Mouse (Mus musculus): ENCODE data around the gene Arhgap8. TPM values are rescaled to one million over a fixed set of nuclear protein-coding genes. Genes with fewer than 3 reads are reported as not detected.
"Not testable (repeated sequence)": the region's sequence is repeated elsewhere in the genome, so short reads cannot be mapped to it uniquely, and the experiment has no call there.

Arhgap8 gene
- polyA plus RNA-seq, 2 experiments = 0.22 to 0.29 TPM

DNA sequence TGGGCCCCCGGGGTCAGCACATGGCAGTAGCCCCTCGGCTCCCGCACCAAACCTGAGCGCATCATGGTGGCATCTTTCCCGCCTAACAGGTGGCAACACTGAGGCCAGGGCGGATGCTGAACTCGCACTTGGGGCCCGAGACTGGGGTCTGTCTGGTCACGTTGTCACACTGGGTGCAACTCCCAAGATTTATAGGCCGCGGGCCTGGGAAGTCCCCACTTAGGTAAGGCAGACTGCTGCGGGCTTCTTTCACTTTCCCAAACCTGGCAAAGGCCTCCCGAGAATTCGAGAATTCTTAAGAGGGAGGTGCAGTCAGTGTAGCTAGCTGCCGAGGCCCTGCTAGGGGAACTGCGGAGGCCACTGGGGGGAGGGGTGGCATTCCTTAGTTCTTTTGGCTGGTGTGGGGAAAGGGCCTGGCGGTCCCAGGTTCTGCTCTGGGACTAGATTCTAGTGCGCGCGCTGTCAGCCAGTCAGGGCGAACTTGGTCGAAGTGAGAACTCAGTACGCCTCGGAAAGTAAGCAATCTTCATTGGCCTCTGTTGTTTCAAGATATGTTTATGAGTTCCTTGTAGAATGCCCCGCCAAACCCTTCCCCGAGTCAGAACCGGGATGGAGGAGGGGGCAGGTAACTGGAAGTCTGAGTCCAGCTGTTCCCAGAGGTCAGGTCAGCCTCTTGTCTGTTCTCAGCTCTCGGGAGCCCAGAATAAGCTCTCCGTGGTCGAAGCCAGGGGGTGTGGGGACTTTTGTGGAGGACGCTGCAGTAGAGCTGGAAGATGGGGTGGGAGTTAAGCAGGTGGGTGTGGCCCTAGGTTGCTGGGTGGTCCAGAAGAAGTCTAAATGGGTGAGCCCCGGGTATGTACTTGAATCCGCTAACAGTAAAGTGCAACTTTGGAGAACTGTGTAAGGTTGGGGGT is 696 bp downstream of the Arhgap8 start:
- DNase-seq (ENCODE audit: low read depth in 3 of 3, low spot score in 3 of 3) (no peak), ATAC-seq (ENCODE audit: insufficient read depth) (no peak)
- TF ChIP-seq CTCF (IDR thresholded peaks at IDR 0.05; ENCODE audit: low read depth) = no peak
- no peak for TF ChIP-seq EP300 (IDR thresholded peaks at IDR 0.05; ENCODE audit: low read depth)
- H3K27ac ChIP-seq = no peak overlapping the region
- no peaks in the 10 kb centered on the region for H3K36me3 ChIP-seq (replicated peaks; ENCODE audit: control insufficient read depth, insufficient read depth, low read depth)
- no peaks in the 10 kb centered on the region for H3K9me3 ChIP-seq (ENCODE audit: control insufficient read depth, low read length)
- peak overlapping the region; percentile 57 for H3K4me2 ChIP-seq (ENCODE audit: low read depth)
- peak overlapping the region in 1 of 2 experiments; percentile 23; a peak in 1 of 4 replicates for H3K4me3 ChIP-seq (ENCODE audit: insufficient read depth in 1 of 2, low read depth in 2 of 2, low read length in 2 of 2)
- peaks cover 4% of the 10 kb centered on the region for H3K27me3 ChIP-seq (ENCODE audit: control insufficient read depth, insufficient read depth, low read length)
- no peak overlapping the region for H3K9ac ChIP-seq (replicated peaks)
- 6% methylated on average over 33 of the region's 33 CpGs for WGBS (ENCODE audit: insufficient replicate concordance)
- 0 out of 4 replicates have a peak, but pooled peaks cover 0 to 2% of the 10 kb centered on the region in 2 experiments for H3K4me1 ChIP-seq (replicated peaks; ENCODE audit: control insufficient read depth in 2 of 2, insufficient read depth in 2 of 2, low read length in 1 of 2)

DNA sequence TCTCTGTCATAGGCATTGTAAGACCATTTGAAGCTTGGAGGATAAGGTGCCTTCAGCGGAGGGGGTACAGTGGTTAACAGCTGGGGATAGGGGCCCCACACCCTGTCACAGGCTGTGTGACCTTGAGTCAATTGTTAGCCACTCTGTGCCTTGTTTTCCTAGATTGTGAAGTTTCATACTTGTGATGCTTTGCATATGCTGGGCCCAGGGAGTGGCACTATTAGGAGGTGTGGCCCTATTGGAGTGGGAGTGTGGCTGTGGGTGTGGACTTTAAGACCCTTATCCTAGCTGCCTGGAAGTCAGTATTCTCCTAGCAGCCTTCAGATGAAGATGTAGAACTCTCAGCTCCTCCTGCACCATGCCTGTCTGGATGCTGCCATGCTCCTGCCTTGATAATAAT is 3.8 kb downstream of the Arhgap8 start:
- H3K27me3 ChIP-seq (ENCODE audit: control insufficient read depth, insufficient read depth, low read length); DNase-seq (ENCODE audit: low read depth in 3 of 3, low spot score in 3 of 3); H3K9ac ChIP-seq (replicated peaks); H3K4me1 ChIP-seq (replicated peaks; ENCODE audit: control insufficient read depth in 2 of 2, insufficient read depth in 2 of 2, low read length in 1 of 2); H3K9me3 ChIP-seq (ENCODE audit: control insufficient read depth, low read length); H3K4me2 ChIP-seq (ENCODE audit: low read depth); H3K36me3 ChIP-seq (replicated peaks; ENCODE audit: control insufficient read depth, insufficient read depth, low read depth); H3K4me3 ChIP-seq (ENCODE audit: insufficient read depth in 1 of 2, low read depth in 2 of 2, low read length in 2 of 2); ATAC-seq (ENCODE audit: insufficient read depth); H3K27ac ChIP-seq: not testable (repeated sequence)
- WGBS (ENCODE audit: insufficient replicate concordance) = 56% methylated on average over 1 of the region's 1 CpGs

DNA sequence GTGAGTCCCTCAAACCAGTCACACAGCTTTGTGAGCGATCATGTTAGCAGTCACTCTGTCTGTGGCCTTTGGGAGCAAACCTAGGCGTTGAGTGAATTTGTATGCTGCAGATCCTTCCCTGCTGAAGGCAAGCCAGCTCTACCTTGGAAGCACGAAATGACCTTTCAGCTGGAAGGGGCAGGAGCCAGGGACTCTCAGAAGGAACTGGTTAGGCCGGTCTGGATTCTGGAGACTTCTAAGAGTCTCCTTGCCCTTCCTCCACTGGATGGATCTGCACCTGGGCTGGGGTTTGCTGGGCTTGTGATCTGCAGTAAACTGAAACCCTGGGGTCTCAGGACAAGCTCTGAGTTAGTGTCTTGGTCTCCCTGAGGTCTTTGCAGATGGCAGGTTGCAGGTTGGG is 4.3 kb downstream of the Arhgap8 start:
- Histone ChIP-seq H3K4me3 (ENCODE audit: insufficient read depth in 1 of 2, low read depth in 2 of 2, low read length in 2 of 2) (no peak overlapping the region), H3K36me3 (replicated peaks; ENCODE audit: control insufficient read depth, insufficient read depth, low read depth) (no peaks in the 10 kb centered on the region), H3K4me2 (ENCODE audit: low read depth) (no peak overlapping the region), H3K4me1 (replicated peaks; ENCODE audit: control insufficient read depth in 2 of 2, insufficient read depth in 2 of 2, low read length in 1 of 2) (0 out of 4 replicates have a peak, but pooled peaks cover 0 to 2% of the 10 kb centered on the region in 2 experiments), H3K9me3 (ENCODE audit: control insufficient read depth, low read length) (no peaks in the 10 kb centered on the region), H3K27ac (no peak overlapping the region), H3K27me3 (ENCODE audit: control insufficient read depth, insufficient read depth, low read length) (peaks cover 4% of the 10 kb centered on the region), H3K9ac (replicated peaks) (no peak overlapping the region)
- ATAC-seq (ENCODE audit: insufficient read depth) (no peak), DNase-seq (ENCODE audit: low read depth in 3 of 3, low spot score in 3 of 3) (no peak)
- WGBS (ENCODE audit: insufficient replicate concordance) = 54% methylated on average over 4 of the region's 4 CpGs
- TF ChIP-seq EP300 (IDR thresholded peaks at IDR 0.05; ENCODE audit: low read depth) = no peak
- no peak for TF ChIP-seq CTCF (IDR thresholded peaks at IDR 0.05; ENCODE audit: low read depth)

DNA sequence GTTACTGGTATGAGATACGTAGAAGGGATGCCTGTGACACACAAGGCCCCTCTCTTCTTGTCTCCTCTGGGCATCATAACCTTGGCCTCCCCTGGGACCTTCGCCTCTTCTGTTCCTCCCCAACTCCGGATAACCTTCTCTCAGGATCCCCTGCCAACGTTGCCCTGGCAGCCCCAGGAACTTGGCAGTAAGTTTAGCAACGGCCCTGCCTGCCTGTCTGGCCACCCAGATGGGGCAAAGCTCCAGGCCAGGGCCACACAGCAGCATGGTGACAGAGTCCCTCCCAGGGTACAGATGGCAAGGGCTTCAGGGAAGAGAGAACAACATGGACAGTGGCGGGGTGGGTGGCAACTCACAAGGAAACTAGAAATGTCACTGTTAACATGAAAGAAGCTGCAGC is 9.8 kb downstream of the Arhgap8 start:
- Histone ChIP-seq H3K27ac (no peak overlapping the region), H3K4me1 (replicated peaks; ENCODE audit: control insufficient read depth in 2 of 2, insufficient read depth in 2 of 2, low read length in 1 of 2) (no peaks in the 10 kb centered on the region), H3K36me3 (replicated peaks; ENCODE audit: control insufficient read depth, insufficient read depth, low read depth) (no peaks in the 10 kb centered on the region), H3K9ac (replicated peaks) (no peak overlapping the region), H3K4me2 (ENCODE audit: low read depth) (no peak overlapping the region), H3K27me3 (ENCODE audit: control insufficient read depth, insufficient read depth, low read length) (no peaks in the 10 kb centered on the region), H3K9me3 (ENCODE audit: control insufficient read depth, low read length) (no peaks in the 10 kb centered on the region), H3K4me3 (ENCODE audit: insufficient read depth in 1 of 2, low read depth in 2 of 2, low read length in 2 of 2) (no peak overlapping the region)
- 59% methylated on average over 6 of the region's 6 CpGs for WGBS (ENCODE audit: insufficient replicate concordance)
- no peak for TF ChIP-seq CTCF (IDR thresholded peaks at IDR 0.05; ENCODE audit: low read depth)
- TF ChIP-seq EP300 (IDR thresholded peaks at IDR 0.05; ENCODE audit: low read depth) = no peak
- DNase-seq (ENCODE audit: low read depth in 3 of 3, low spot score in 3 of 3) (no peak), ATAC-seq (ENCODE audit: insufficient read depth) (no peak)

DNA sequence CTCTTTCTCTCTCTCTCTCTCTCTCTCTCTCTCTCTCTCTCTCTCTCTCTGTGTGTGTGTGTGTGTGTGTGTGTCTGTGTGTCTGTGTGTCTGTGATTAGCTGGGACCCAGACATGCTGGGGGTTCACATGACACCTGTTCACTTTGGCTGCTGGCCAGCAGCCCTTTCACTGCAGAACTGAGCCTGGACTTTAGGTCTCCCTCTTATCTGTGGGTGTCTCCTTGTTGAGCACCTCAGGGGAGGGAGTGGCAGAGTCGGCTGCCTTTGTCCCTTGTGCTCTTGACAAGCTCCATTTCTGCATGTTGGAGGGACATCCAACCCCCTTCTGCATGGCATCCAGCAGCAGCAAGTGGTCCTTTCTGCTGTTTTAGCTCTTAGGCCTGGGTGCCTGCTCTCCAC is 11.0 kb downstream of the Arhgap8 start:
- Histone ChIP-seq H3K36me3 (replicated peaks; ENCODE audit: control insufficient read depth, insufficient read depth, low read depth) (no peaks in the 10 kb centered on the region), H3K4me1 (replicated peaks; ENCODE audit: control insufficient read depth in 2 of 2, insufficient read depth in 2 of 2, low read length in 1 of 2) (no peaks in the 10 kb centered on the region), H3K27me3 (ENCODE audit: control insufficient read depth, insufficient read depth, low read length) (no peaks in the 10 kb centered on the region), H3K9me3 (ENCODE audit: control insufficient read depth, low read length) (no peaks in the 10 kb centered on the region), H3K4me2 (ENCODE audit: low read depth) (no peak overlapping the region), H3K4me3 (ENCODE audit: insufficient read depth in 1 of 2, low read depth in 2 of 2, low read length in 2 of 2) (no peak overlapping the region), H3K27ac (no peak overlapping the region), H3K9ac (replicated peaks) (no peak overlapping the region)
- TF ChIP-seq EP300 (IDR thresholded peaks at IDR 0.05; ENCODE audit: low read depth) = no peak
- TF ChIP-seq CTCF (IDR thresholded peaks at IDR 0.05; ENCODE audit: low read depth) = no peak
- DNase-seq (ENCODE audit: low read depth in 3 of 3, low spot score in 3 of 3) (no peak), ATAC-seq (ENCODE audit: insufficient read depth) (no peak)
- WGBS (ENCODE audit: insufficient replicate concordance) = 29% methylated on average over 1 of the region's 1 CpGs
